Mouse (Mus musculus) effector memory CD4-positive, alpha-beta T cell, adult 5 months (primary cell): ENCODE measurements around the gene Prop1. TPM values are rescaled to one million over a fixed set of nuclear protein-coding genes. Genes with fewer than 3 reads are reported as not detected.

Experiments used
- polyA plus RNA-seq: library from polyadenylated mRNA; unstranded; fragments of 100-300 nt; shearing (Covaris generic); gene quantifications from one replicate; pipeline ENCODE4 v1.2.1, GENCODE M21; 2017

Gene Prop1
- polyA plus RNA-seq: not detected

GRCm38 (mm10) chr11:50953665-50954064 is at the start of gene Prop1:
Gene Prop1 (minus strand): TSS chr11:50953765.

GRCm38 (mm10) chr11:51003296-51003695 is 49.7 kb upstream of the Prop1 start, which contains the start of gene Olfr51:
Gene Olfr51 (plus strand): TSS chr11:51003596.

GRCm38 (mm10) chr11:50981667-50982066 is 28.1 kb upstream of the Prop1 start, which contains the start of gene Olfr1377:
Gene Olfr1377 (plus strand): TSS chr11:50981967.

GRCm38 (mm10) chr11:50966230-50966629 is 12.7 kb upstream of the Prop1 start, which contains the start of gene Olfr1378:
Gene Olfr1378 (plus strand): TSS chr11:50966530.

GRCm38 (mm10) chr11:50943506-50943905 is 10.1 kb downstream of the Prop1 start, which contains the start of gene 4933414I15Rik:
Gene 4933414I15Rik (minus strand): TSS chr11:50943765.

GRCm38 (mm10) chr11:50931451-50931866 is 22.1 kb downstream of the Prop1 start, which contains the start of gene Zfp354b:
Gene Zfp354b (minus strand): TSS chr11:50931633.

GRCm38 (mm10) chr11:50915671-50916320 is 37.8 kb downstream of the Prop1 start, which contains the start of gene Zfp2:
Gene Zfp2 (minus strand): TSS chr11:50916165.

Other genes with a start within 250 kb of the Prop1 start
- gene Zfp354c, start 126.0 kb downstream of the Prop1 start, polyA plus RNA-seq: 1.2 TPM
- gene Zfp879, start 112.2 kb downstream of the Prop1 start, polyA plus RNA-seq: not detected
- gene Grm6, start 103.1 kb downstream of the Prop1 start, polyA plus RNA-seq: not detected
- not detected for gene Zfp454, start 66.1 kb downstream of the Prop1 start, polyA plus RNA-seq
- gene Zfp2, start 37.6 kb downstream of the Prop1 start, polyA plus RNA-seq: not detected
- gene Zfp354b, start 22.1 kb downstream of the Prop1 start, polyA plus RNA-seq: not detected
- not detected for gene 4933414I15Rik, start 10.0 kb downstream of the Prop1 start, polyA plus RNA-seq
- gene Olfr1378, start 12.8 kb upstream of the Prop1 start, polyA plus RNA-seq: not detected
- gene Olfr1377, start 28.2 kb upstream of the Prop1 start, polyA plus RNA-seq: not detected
- gene Olfr51, start 49.8 kb upstream of the Prop1 start, polyA plus RNA-seq: 0.41 TPM
- not detected for gene Olfr54, start 60.5 kb upstream of the Prop1 start, polyA plus RNA-seq
- not detected for gene Olfr1375, start 94.3 kb upstream of the Prop1 start, polyA plus RNA-seq
- not detected for gene Zfp354a, start 105.5 kb upstream of the Prop1 start, polyA plus RNA-seq